Mouse (Mus musculus): Measurements from ENCODE around the gene Thada.
A peak's percentile ranks its signal among the peaks of the same experiment; 100 is the strongest.

The Thada gene

GRCm38 (mm10) chr17:84474312-84474711, 8.3 kb upstream of the Thada start:
- no peak for DNase-seq (ENCODE audit: low spot score)

- DNase-seq (ENCODE audit: low spot score): no peak
Measured at GRCm38 (mm10) chr17:84435012-84435411, 31.0 kb downstream of the Thada start.

GRCm38 (mm10) chr17:84434233-84434632, 31.8 kb downstream of the Thada start:
- DNase-seq (ENCODE audit: low spot score): no peak

GRCm38 (mm10) chr17:84431991-84432390, 34.0 kb downstream of the Thada start:
- DNase-seq (ENCODE audit: low spot score): no peak

GRCm38 (mm10) chr17:84424258-84424657, 41.7 kb downstream of the Thada start:
- DNase-seq (ENCODE audit: low spot score): no peak

- no peak for DNase-seq (ENCODE audit: low spot score)
Measured at GRCm38 (mm10) chr17:84422916-84423315, 43.1 kb downstream of the Thada start.

- peak; percentile 6 for DNase-seq (ENCODE audit: low spot score)
Measured at GRCm38 (mm10) chr17:84422001-84422785, 43.8 kb downstream of the Thada start.

- DNase-seq (ENCODE audit: low spot score): no peak
Measured at GRCm38 (mm10) chr17:84421042-84421441, 45.0 kb downstream of the Thada start.

GRCm38 (mm10) chr17:84420276-84420639, 45.7 kb downstream of the Thada start:
- no peak for DNase-seq (ENCODE audit: low spot score)

- no peak for DNase-seq (ENCODE audit: low spot score)
Measured at GRCm38 (mm10) chr17:84419326-84420275, 46.4 kb downstream of the Thada start.

- no peak for DNase-seq (ENCODE audit: low spot score)
Measured at GRCm38 (mm10) chr17:84415936-84416335, 50.1 kb downstream of the Thada start.

- no peak for DNase-seq (ENCODE audit: low spot score)
Measured at GRCm38 (mm10) chr17:84408731-84409130, 57.3 kb downstream of the Thada start.

GRCm38 (mm10) chr17:84405616-84406015, 60.4 kb downstream of the Thada start:
- no peak for DNase-seq (ENCODE audit: low spot score)

- no peak for DNase-seq (ENCODE audit: low spot score)
Measured at GRCm38 (mm10) chr17:84401796-84402195, 64.2 kb downstream of the Thada start.

GRCm38 (mm10) chr17:84399431-84399830, 66.6 kb downstream of the Thada start:
- DNase-seq (ENCODE audit: low spot score): no peak

GRCm38 (mm10) chr17:84390026-84390425, 76.0 kb downstream of the Thada start:
- DNase-seq (ENCODE audit: low spot score): no peak

- DNase-seq (ENCODE audit: low spot score): no peak
Measured at GRCm38 (mm10) chr17:84386176-84386575, 79.8 kb downstream of the Thada start.

- no peak for DNase-seq (ENCODE audit: low spot score)
Measured at GRCm38 (mm10) chr17:84385696-84386095, 80.3 kb downstream of the Thada start.

- no peak for DNase-seq (ENCODE audit: low spot score)
Measured at GRCm38 (mm10) chr17:84384661-84385060, 81.3 kb downstream of the Thada start.

- DNase-seq (ENCODE audit: low spot score): no peak
Measured at GRCm38 (mm10) chr17:84380340-84380739, 85.7 kb downstream of the Thada start.

GRCm38 (mm10) chr17:84376882-84377281, 89.1 kb downstream of the Thada start:
- no peak for DNase-seq (ENCODE audit: low spot score)

GRCm38 (mm10) chr17:84372411-84373045, 93.5 kb downstream of the Thada start:
- DNase-seq (ENCODE audit: low spot score): no peak

- DNase-seq (ENCODE audit: low spot score): no peak
Measured at GRCm38 (mm10) chr17:84370385-84370784, 95.6 kb downstream of the Thada start.

All from urinary bladder, postnatal 25 days (tissue).